Mouse (Mus musculus) heart, adult 2 months (tissue): Measurements from ENCODE around the gene 5730522E02Rik.

Experiments used
- CTCF ChIP-seq: fragments of 200-600 bp; IDR thresholded peaks from 2 replicates; pipeline ENCODE4 v1.8.1; 2022; ENCODE audit warnings: antibody characterized with exemption, mild to moderate bottlenecking, moderate library complexity
- POLR2A ChIP-seq: fragments of 200-500 bp; IDR thresholded peaks from 2 replicates; pipeline ENCODE4 v1.6.1; 2011; ENCODE audit warnings: mild to moderate bottlenecking, low read depth, low read length, control low read depth; ENCODE audit not compliant: insufficient read depth

DNA sequence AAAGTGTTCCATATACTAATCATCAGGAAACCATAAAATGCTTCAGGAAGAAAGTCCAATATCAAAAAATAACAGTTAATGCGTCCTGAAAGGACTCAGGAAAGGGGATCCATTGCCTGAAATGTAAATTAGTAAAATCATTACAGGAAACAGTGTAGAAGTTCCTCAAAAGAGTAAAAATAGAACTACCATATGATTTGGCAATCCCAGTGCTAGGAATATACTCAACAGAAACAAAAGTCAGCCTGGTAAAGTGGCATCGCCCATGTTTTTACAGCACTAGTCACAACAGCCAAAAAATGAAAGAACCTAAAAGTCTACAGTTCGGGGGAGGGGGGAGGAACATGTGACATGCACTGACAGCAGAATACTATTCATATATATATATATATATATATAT lies 70.5 kb downstream of the 5730522E02Rik start:
- TF ChIP-seq CTCF, result no peak
- TF ChIP-seq POLR2A, result no peak
